In genomic region chr1:78656472-78656871, GRCm38 (mm10) we compare ENCODE assay signal across 8 mouse cellular contexts. TPM values are rescaled to one million over a fixed set of nuclear protein-coding genes. Genes with fewer than 3 reads are reported as not detected.
DNase-seq lines count a peak whose midpoint lies in the region; ATAC-seq lines count a peak whose summit lies in the region.

No protein-coding gene starts in this region.

- H3K36me3 ChIP-seq in embryonic facial prominence, embryonic 15.5 days: no peaks in the 10 kb centered on the region
- H3K36me3 ChIP-seq in kidney, embryonic 16.5 days (ENCODE audit: insufficient read depth, low read length): no peaks in the 10 kb centered on the region
- H3K36me3 ChIP-seq in neural tube, embryonic 13.5 days: no peaks in the 10 kb centered on the region

- 14% methylated on average over 2 of the region's 2 CpGs for WGBS in embryonic facial prominence, embryonic 15.5 days
- 11% methylated on average over 2 of the region's 2 CpGs for WGBS in kidney, embryonic 16.5 days
- WGBS in neural tube, embryonic 13.5 days: 22% methylated on average over 2 of the region's 2 CpGs

- DNase-seq in urinary bladder, adult 18-20 months (ENCODE audit: low spot score in 2 of 2): peak; percentile 24 to 41
- DNase-seq in urinary bladder, adult 2 months (ENCODE audit: low spot score): no peak
- no peak for DNase-seq in frontal cortex, postnatal 36 days (ENCODE audit: low spot score in 2 of 2)
- no peak for DNase-seq in right cerebral cortex, postnatal 25 days
- DNase-seq in frontal cortex, postnatal 25 days (ENCODE audit: low spot score in 2 of 2): no peak

- H3K27ac ChIP-seq in embryonic facial prominence, embryonic 15.5 days (replicated peaks): peak overlapping the region; percentile 97
- H3K27ac ChIP-seq in kidney, embryonic 16.5 days (ENCODE audit: low read length): 0 out of 2 replicates have a peak overlapping the region, but pooled peaks have one; percentile 20
- peak overlapping the region; percentile 29; the same call in 1 of the 2 replicates for H3K27ac ChIP-seq in neural tube, embryonic 13.5 days (replicated peaks)

- no peak overlapping the region for H3K9ac ChIP-seq in embryonic facial prominence, embryonic 15.5 days
- no peak overlapping the region for H3K9ac ChIP-seq in kidney, embryonic 16.5 days (replicated peaks; ENCODE audit: low read length)
- H3K9ac ChIP-seq in neural tube, embryonic 13.5 days: no peak overlapping the region

- H3K4me3 ChIP-seq in embryonic facial prominence, embryonic 15.5 days (replicated peaks): no peak overlapping the region
- H3K4me3 ChIP-seq in kidney, embryonic 16.5 days (ENCODE audit: low read length): no peak overlapping the region
- no peak overlapping the region for H3K4me3 ChIP-seq in neural tube, embryonic 13.5 days

- ATAC-seq in embryonic facial prominence, embryonic 15.5 days (ENCODE audit: insufficient number of reproducible peaks, low FRiP score, low TSS enrichment, low read depth): no peak
- no peak for ATAC-seq in kidney, embryonic 16.5 days (ENCODE audit: low FRiP score, low TSS enrichment)
- no peak for ATAC-seq in neural tube, embryonic 13.5 days (ENCODE audit: low read depth)

- no peak overlapping the region for H3K4me2 ChIP-seq in embryonic facial prominence, embryonic 15.5 days (replicated peaks)
- H3K4me2 ChIP-seq in kidney, embryonic 16.5 days (replicated peaks; ENCODE audit: low read depth, low read length): no peak overlapping the region
- no peak overlapping the region for H3K4me2 ChIP-seq in neural tube, embryonic 13.5 days

- H3K9me3 ChIP-seq in embryonic facial prominence, embryonic 15.5 days (replicated peaks): no peaks in the 10 kb centered on the region
- H3K9me3 ChIP-seq in kidney, embryonic 16.5 days (ENCODE audit: low read length): no peaks in the 10 kb centered on the region
- no peaks in the 10 kb centered on the region for H3K9me3 ChIP-seq in neural tube, embryonic 13.5 days

- H3K27me3 ChIP-seq in embryonic facial prominence, embryonic 15.5 days: no peaks in the 10 kb centered on the region
- H3K27me3 ChIP-seq in kidney, embryonic 16.5 days (ENCODE audit: insufficient read depth, low read length): no peaks in the 10 kb centered on the region
- no peaks in the 10 kb centered on the region for H3K27me3 ChIP-seq in neural tube, embryonic 13.5 days

- peaks cover 31% of the 10 kb centered on the region for H3K4me1 ChIP-seq in embryonic facial prominence, embryonic 15.5 days
- peaks cover 33% of the 10 kb centered on the region for H3K4me1 ChIP-seq in kidney, embryonic 16.5 days (ENCODE audit: insufficient read depth, low read length)
- H3K4me1 ChIP-seq in neural tube, embryonic 13.5 days (replicated peaks): peaks cover 34% of the 10 kb centered on the region

RNA-seq across cellular contexts. Expression of gene Acsl3, which starts 1.2 kb away (rescaled TPM):
- polyA plus RNA-seq in urinary bladder, adult 2 months (2012; rRNA removed): 20.5 and 21.5 TPM in 2 replicates
- 60.6 and 63.6 TPM in 2 replicates for polyA plus RNA-seq in embryonic facial prominence, embryonic 15.5 days (2015; fragmentation: Nextera tagmentation; extraction: Ambion mirVana)
- polyA plus RNA-seq in kidney, embryonic 16.5 days (2015; fragmentation: Nextera tagmentation; extraction: Ambion mirVana): 75.2 and 79.1 TPM in 2 replicates
- 70.2 and 94.7 TPM in 2 replicates for polyA plus RNA-seq in neural tube, embryonic 13.5 days (2015; fragmentation: Nextera tagmentation; extraction: Ambion mirVana)

RNA-seq across cellular contexts. Expression of gene Utp14b, which starts 1.4 kb away (rescaled TPM):
- polyA plus RNA-seq in urinary bladder, adult 2 months (2012; rRNA removed): 2.1 and 2.6 TPM in 2 replicates
- polyA plus RNA-seq in embryonic facial prominence, embryonic 15.5 days (2015; fragmentation: Nextera tagmentation; extraction: Ambion mirVana): 4.0 and 4.1 TPM in 2 replicates
- 2.9 and 3.0 TPM in 2 replicates for polyA plus RNA-seq in kidney, embryonic 16.5 days (2015; fragmentation: Nextera tagmentation; extraction: Ambion mirVana)
- 2.0 and 2.2 TPM in 2 replicates for polyA plus RNA-seq in neural tube, embryonic 13.5 days (2015; fragmentation: Nextera tagmentation; extraction: Ambion mirVana)

Comparison
In these comparisons a context has a peak if more than half of its experiments do, and no peak if none do; other contexts are left out.
1. DNase-seq: peak in urinary bladder, adult 18-20 months (2 of 2); none in urinary bladder, adult 2 months (single experiment), frontal cortex, postnatal 36 days (0 of 2), right cerebral cortex, postnatal 25 days (single experiment) and frontal cortex, postnatal 25 days (0 of 2).
2. H3K27ac ChIP-seq: peak in every context shown above with its lines; median percentile 97 in embryonic facial prominence, embryonic 15.5 days; 29 in neural tube, embryonic 13.5 days; 20 in kidney, embryonic 16.5 days.